Mouse (Mus musculus) frontal cortex, adult 2 months (tissue): ENCODE data around the gene Ccdc102a. TPM values are rescaled to one million over a fixed set of nuclear protein-coding genes. Genes with fewer than 3 reads are reported as not detected.
"Not testable (repeated sequence)": the region's sequence is repeated elsewhere in the genome, so short reads cannot be mapped to it uniquely, and the experiment has no call there.

Experiments
- DNase-seq, 2 experiments: peaks; one replicate each; pipeline ENCODE4 v3.0.0; 2022; ENCODE audit warnings: low spot score in 1 of 2; ENCODE audit errors: extremely low spot score in 1 of 2
- polyA plus RNA-seq: library from polyadenylated mRNA; depleted of rRNA; stranded (reverse); fragments of >200 nt; gene quantifications from 2 replicates; pipeline ENCODE4 v1.2.3, GENCODE M21; 2012

Ccdc102a gene
- polyA plus RNA-seq, 1 experiment: 3.1 TPM

DNA sequence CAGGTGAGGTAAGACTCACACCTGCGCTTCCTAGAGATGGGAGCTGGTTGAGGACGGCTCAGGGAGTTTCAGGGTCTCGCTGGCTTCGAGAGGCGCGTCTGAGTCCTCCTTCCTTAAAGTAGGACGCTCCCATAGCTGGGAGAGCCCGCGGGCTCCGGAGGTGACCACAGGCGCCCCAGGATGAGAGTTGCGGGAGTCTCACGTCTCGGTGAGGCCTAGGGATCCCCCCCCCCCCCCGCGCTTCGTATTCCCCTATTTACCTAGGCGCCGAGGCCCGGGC lies 42.1 kb downstream of the Ccdc102a start:
- no peak for DNase-seq

DNA sequence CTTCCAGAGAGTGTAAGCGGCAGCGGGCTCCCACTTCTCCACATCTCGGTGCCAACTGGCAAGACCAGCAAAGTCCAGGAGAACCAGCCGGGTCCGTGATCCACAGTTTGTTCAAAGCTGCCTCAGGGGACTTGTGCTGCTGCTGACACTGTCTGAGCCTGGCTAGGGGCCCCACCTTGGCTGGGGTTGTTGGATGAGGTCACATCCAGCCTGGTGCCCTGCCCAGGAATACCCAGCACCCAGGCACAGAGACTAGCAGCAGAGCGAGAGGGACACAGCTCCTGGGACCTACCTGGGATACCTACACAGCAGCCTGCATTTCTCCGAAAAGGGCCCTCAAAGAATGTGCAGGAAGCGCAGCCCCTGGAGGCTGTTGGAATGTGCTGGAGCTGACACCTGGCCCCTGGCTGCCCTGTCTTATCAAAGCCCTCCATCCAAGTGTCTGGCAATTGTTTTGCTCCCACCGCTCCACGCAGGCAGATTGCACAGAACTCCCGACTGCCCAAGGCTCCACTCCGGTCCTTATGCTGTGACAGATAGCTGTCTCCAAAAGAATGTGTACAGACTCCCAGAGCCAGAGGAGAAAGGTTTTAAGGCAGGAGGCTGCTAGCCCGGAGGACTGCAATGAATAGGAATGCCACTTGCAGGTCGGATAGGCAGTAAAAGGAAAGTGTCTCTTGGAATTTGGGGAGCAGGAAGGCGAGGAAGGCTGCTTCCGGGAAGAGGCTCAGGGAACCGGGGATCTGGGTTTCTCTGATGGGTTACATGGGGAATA lies 42.6 kb downstream of the Ccdc102a start:
- DNase-seq: no peak

DNA sequence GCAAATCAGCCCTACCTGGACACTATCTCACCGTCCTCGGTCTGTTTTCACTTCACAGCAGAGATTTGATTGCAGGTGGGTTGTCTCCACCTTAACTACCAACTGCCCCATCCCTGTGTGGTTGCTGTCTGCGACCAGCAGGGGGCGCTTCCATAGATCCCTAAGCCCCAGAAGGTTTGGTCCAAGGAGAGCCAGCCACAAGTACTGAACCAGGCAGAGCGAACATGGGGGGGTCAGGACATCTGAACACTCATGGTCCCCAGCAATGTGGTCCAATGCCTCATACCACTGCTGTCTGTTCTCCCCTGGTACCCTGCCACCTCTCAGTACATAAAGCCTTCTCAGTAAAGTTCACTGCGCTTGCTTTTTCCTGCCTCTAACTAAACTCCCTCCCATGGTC lies 43.5 kb downstream of the Ccdc102a start:
- peak in 1 of 2 experiments; percentile 81 for DNase-seq

DNA sequence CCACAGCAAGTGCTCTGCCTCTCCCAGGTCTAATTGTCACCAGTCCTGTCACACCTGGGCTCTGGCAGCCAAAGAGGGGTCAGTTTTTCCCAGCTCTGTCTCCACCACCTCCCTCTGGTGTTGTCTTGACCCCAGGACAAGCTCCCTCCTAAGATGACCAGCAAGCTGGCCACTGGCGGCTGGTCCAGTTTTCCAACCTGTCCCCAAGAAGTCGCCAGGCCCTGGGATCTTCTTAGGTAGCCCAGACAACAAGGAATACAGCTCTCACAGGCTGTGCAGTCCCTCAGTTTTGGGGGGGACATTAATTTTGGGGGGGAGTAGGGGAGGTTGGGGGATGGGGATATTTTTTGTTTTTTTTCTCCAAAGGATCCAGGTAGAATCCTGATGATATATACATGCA lies 45.3 kb downstream of the Ccdc102a start:
- no peak for DNase-seq

DNA sequence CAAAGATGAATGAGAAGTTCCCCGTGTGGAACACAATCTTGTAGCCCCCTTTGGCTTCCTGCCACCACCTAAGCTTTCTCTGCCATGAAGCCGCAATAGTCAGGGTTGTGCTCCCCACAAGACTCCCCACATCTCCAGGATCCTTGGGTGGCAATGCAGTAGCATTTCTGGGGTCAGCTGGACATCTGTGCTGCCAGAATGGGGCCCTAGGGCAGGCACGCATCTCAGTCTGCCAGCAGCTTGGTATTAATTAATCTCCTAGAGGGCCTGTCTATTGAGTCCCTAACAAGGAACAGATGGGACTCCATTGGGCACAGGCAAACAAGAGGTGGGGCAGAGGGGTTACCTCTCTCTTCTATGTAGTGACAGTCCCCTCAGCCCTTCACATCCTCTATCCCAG lies 45.7 kb downstream of the Ccdc102a start:
- no peak for DNase-seq

DNA sequence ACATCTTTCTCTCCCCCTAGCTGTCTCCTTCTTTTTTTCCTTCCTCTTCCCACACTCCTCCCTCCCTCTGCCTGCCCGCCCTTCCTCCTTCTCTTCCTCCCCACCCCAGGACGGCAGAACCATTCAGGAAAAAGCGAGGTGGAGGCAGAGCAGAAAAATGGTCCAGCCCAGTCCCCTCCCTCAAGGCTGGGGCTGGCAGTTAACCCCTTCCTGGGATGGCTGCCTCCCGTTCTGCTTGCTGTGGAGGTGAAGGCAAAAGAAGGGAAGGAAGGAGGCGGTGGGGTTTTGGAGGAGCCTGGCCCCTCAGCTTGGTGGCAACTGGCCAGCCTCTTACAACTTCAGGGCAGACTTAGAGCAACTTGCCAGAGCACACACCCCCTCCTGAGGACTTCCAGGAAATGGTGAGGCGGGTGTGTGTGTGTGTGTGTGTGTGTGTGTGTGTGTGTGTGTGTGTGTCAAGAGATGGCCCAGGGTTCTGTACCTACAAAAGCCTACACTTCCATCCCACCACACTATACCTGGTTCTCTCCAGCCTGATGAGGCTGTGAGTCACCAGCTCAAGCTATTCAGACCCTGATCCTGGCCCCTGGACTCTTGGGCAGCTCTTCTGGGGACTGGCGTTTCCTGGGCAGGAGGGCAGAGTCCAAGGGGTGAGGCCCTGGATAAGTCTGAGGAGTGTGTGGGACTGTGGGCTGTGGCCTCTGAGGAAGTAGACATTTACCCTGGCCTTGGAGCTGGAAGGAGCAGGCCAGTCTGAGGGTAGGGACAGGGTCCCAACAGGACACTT lies 46.6 kb downstream of the Ccdc102a start:
- DNase-seq: peak in 1 of 2 experiments; percentile 82

DNA sequence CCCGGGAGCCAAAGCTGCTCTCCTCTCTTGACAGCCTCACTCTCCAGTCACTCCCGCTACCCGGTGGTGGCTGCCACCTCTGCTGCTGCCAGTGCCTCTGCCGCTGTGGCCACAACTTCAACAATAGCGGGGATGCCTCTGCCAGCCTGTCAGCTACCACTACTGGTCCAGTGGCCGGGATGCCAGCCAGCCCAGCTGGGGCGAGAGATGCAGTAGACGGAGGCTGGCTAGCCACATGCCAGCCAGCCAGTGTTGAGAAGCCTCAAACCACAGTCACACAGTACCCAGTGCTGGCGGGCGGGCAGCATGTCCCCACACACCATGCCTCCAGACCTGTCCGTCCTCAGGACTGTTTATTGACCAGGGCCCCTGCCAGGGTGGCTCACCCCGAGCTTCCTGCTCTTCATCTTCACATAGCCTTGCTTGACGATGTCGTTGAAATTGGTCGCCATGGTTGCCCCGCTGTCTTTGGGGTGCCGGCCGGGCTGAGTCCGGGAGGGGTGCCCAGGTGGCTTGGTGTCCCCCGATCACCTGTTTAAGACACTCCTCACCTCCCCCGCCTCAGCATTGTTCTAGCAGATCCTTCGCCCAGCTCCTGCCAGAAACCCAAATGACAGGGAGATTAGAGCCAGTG lies 47.3 kb downstream of the Ccdc102a start:
- DNase-seq: peak in 1 of 2 experiments; percentile 62

DNA sequence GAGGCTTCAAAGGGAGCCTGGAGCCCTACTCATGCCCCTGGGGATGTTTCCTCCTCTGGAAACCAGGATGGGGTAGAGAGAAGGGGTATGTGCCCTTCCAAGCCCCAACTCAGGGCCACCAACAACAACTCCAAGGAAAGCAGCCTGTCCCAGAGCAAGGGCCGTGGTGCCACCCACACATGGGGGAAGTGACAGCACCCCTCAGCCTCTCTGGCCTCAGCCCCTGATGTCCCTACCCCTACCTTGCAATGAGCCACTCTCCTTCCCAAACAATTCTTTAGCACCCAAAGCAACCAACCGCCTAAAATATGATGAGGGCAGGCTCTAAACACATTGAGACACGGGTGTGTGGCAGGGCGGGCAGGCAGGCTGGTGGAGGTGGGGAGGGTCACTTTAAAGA lies 47.9 kb downstream of the Ccdc102a start:
- no peak for DNase-seq

DNA sequence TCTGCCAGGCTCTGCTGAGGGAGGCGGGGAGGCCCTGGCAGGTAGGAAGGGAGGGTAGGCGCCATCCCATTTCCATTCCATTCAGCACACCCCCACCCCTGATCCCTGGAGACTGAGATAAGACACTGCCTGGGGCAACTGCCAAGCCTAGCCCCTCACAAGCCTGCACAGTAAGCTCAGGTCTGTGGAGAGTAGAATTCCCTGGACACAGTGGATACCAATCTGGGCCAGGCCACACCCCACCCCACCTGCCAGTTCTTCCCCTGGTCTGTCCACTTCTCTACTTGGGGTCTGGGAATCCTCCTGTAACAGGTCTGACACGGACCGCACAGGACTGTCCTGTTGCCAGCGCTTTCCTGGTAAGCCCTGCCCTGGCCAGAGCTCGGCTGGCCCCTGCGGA lies 48.8 kb downstream of the Ccdc102a start:
- no peak for DNase-seq

DNA sequence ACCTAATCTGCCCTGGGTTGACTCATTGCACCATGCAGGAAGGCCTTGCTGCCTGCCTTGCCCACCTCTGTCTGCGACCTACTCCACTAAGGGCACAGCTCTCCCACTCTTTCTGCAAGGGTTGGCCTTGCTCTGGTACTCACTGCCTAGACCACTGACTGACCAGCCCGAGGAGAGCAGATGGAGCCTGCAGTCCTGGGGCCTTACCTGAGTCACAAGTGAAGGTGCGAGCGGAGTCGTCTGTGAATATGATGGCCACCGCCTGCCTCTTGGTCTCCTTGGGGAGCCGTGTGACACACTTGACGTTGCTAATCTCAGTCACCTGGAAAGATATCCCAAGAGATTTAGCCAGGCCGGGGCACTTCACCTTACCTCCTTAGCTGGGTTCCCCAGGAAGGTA lies 51.0 kb downstream of the Ccdc102a start:
- no peak for DNase-seq

DNA sequence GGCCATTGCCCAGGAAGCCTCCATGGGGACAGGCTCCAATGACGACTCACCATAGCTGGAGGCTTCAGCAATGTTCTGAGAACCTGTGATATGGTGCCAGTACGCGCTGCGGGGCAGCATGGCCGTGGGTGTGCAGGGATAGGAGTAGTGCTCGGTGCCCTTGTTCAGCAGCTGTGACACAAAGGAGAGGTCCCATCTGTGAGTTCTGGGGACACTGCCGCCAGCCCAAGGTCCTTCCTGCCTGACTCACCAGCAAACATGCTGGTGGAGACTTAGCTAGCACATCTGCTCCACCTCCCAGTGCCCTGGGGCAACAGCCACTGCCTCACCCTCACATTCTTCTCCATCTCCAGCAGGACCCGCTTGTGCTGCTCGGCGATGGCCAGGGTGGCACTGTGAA lies 52.6 kb downstream of the Ccdc102a start:
- no peak for DNase-seq

DNA sequence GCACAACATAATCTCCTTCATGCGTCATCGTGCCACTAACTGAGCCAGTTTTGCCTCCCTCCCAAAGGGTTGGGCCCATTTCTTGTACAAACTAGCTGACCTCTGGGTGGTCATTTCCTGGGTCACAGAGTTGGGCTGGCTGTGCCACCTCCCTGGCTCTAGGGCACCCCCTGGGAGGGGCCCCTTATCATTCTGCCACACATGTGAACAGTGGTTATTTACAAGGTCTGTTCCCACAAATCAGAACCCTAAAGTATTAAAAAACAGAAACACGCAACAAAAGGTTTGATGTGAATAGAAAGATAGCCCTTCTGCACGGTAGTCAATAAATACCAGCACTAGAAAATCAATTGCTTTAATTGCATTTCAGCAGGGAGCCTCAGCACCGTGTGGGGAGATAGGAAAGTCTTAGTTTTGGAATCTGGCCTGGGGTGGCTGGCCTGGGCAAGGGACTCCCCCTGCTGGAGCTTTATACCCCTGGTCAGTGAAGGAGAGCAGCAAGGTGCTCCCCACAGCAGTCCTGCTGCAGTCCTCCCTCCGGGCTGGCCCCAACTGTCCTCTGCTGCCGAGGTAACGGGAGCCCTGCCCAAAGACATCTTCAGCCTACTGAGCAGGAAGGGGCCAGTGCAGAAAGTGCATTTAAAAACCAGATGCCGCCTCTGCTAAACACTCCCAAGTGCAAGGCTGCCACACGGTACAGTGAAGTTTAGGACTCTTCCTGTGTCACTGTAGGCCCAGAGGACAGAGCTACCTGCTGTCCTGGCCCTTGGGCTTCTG lies 53.8 kb downstream of the Ccdc102a start:
- no peak for DNase-seq

DNA sequence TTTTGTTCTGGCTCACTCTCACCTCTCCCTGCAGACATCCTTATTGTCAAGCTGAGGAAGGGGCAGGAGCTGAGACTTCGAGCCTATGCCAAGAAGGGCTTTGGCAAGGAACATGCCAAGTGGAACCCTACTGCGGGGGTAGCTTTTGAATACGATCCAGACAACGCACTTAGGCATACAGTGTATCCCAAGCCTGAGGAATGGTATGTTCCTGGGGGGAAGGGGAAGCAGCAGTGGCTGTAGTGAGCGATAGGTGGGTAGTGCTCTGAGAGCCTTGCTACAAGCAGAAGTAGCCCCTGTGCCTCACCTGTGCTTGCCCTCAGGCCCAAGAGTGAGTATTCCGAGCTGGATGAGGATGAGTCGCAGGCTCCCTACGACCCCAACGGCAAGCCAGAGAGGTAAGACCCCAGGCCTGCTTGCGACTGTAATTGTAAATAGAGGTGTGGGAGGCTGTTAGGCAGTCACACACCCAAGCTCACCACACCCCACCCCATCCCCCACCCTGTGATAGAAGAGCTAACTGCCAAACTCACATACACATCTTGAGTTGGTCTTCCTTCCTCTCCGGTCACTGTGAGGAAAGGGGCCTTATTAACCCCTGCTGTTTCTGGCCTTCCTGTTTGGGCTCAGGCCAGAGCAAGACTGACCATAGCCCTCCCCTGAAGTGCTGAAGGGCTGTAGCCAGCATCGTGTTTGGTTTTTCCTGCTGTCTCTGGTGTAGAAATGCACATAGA lies 55.2 kb downstream of the Ccdc102a start:
- DNase-seq: no peak

DNA sequence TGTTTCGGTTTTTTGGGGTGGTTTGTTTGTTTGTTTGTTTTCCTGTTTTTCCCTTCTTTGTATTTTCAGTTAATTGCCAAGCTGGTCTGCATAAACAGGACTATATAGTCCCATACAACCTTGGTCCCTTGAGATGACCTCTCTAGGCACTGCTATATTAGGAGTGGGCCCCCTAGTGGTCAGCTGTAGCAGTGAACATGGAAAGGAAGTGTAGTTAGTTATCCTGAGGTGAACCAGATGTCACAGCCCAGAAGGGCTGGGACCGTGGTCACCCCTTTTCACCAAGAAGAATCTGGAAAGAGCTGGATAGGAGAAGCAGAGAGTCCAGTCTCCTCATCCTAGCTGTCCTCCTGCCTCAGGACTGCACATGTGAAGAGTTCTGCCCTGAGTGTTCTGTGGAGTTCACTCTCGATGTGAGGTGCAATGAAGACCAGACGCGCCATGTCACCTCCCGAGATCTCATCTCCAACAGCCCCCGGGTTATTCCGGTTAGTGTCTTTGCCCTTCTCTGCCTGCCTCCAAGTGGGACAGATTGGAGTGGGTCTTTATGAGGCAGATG lies 56.5 kb downstream of the Ccdc102a start:
- DNase-seq: peak in 1 of 2 experiments; percentile 70

DNA sequence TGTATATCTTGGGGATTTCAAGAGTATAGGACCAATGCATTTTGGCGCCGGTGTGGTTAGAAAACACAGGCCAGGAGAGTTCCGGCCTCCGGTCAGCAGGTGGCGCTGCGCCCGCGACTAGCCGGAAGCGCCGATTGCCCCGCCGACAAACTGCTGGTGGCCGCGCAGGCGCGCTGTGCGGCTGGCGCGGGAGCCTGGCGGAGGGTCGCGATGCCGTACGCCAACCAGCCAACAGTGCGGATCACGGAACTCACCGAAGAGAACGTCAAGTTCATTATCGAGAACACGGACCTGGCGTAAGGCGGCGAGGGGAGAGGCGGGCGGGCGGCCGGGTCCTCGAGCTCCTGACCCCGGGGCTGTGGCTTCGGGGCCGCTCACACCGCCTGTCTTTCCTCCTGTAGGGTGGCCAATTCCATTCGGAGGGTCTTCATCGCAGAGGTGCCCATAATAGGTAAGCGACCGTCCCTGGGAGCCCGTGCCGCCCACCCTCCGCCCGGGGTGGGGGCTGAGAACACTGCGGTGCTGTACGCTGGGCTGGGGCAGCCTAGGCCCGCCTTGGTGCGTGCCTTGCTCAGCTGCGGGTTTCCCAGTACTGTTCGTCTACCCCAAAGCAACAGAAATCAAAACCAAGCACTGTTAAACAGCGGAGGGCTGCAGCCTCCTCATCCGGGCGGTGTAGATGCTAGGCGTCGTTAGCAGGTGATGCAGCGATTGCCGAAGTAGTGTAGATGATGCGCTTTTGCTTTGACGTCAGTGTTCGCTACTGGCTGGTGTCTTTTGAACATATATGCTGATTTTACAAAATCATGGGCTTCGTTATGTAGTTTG lies 60.3 kb downstream of the Ccdc102a start, which contains the start of gene Polr2c:
Polr2c (plus strand) TSS at position 105 of the 828 bp plus-strand sequence.
- DNase-seq: peak; percentile 79 to 96

DNA sequence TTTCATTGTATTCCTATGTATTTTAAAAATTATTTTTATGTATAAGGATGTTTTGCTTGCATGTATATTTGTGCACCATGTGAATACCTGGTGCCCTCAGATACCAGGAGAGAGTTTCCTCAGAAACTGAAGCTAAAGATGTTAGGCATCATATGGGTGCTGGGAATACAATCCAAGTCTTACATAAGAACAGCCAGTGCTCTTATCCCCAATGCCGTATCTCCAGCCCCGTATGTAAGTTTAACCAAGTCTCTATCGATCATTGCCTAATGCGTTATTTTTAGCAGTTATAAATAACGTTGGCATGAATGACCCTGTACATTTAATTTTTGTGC lies 60.9 kb downstream of the Ccdc102a start:
- no peak for DNase-seq

DNA sequence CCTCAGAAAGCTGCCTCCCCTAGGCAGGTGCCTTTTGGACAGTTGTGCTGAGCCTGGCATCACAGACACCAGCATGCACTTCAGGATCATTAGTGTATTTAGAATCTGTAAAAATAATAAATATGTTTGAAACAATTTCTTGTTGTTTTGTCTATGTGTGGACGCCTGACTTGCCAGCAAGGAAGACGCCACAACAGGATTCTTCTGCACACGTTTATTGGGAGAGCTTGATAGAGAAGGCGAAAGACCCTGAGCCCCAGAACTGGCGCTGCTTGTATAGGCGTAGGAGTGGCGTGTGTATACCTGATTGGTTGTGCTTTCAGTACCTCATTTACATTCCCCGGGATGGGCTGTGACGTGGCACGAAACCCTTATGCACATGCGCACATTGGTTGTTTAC lies 63.1 kb downstream of the Ccdc102a start:
- not testable (repeated sequence) for DNase-seq
